Mouse (Mus musculus): ENCODE measurements around the gene Bach1.

DNA sequence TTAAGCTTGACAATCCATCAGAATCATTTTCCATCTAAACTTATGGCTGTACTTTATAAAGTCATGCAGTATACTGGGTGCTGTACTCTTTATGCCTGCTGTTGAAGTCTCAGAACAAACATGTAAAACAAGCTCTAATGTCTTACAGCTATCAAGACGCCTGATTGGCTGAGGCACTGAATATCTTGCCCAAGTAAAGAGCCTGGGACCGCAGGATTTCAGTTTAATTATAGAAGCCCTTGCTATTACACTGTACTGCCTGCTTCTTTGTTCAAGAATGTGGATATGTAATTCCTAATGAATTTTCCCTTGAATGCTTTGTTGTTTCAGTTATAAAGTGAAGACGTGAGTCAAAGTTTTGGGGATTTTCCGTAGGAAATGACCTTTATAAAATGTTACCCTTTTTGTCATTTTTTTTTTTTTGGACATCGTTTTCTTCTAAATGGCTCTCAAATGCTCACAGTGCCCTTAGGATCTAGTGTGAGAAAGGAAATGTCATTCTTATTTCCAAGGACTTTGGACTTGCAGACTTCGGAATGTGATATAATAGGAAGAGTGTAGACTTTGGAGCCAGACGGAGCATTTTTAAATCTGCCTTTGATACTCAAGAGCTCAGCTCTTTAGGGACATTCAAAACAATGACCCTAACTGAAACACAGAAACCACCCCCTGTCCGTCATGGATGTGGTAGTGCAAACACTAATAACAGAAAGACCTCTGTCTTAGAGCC is 28.5 kb upstream of the Bach1 start:
- TF ChIP-seq HCFC1 (IDR thresholded peaks at IDR 0.05; ENCODE audit: low read depth, low read length) (no peak), CTCF (conservative IDR thresholded peaks at IDR 0.05 in 1 of 2, IDR thresholded peaks at IDR 0.05 in 1 of 2; ENCODE audit: low read depth in 2 of 2, low read length in 2 of 2) (no peak)

Measured in CH12.LX (cell line).